Mouse (Mus musculus): ENCODE results near the gene Dennd4c. TPM values are rescaled to one million over a fixed set of nuclear protein-coding genes. Genes with fewer than 3 reads are reported as not detected.

Gene Dennd4c
- total RNA-seq (2014; rRNA removed): 18.9 and 19.0 TPM in 2 replicates
- 2.7 and 2.8 TPM in 2 replicates for polyA plus RNA-seq (2012; rRNA removed)

- H3K4me1 ChIP-seq (ENCODE audit: control insufficient read depth, insufficient read depth, low read length): peaks cover 10% of the 10 kb centered on the region; the same call in 1 of the 2 replicates
- peak within 1 kb of the TSS; percentile 93 for H3K27ac ChIP-seq (replicated peaks; ENCODE audit: insufficient read depth, low read depth, low read length)
- no peaks in the 10 kb centered on the region for H3K27me3 ChIP-seq (ENCODE audit: control insufficient read depth, insufficient read depth, low read length)
- peak within 1 kb of the TSS; percentile 79 for H3K4me3 ChIP-seq (ENCODE audit: insufficient read depth, low read depth, low read length)
- TF ChIP-seq CTCF (IDR thresholded peaks at IDR 0.05; ENCODE audit: low read depth, low read length) (no peak), POLR2A (IDR thresholded peaks at IDR 0.05; ENCODE audit: extremely low read depth, insufficient read depth, low read length) (peak; percentile 75)
- H3K9ac ChIP-seq (ENCODE audit: low read depth, low read length): peak within 1 kb of the TSS; percentile 90
- H3K79me2 ChIP-seq (ENCODE audit: control insufficient read depth, insufficient read depth, low read length): peaks cover 19% of the 10 kb centered on the region
- under 1% methylated on average over 95 of the region's 95 CpGs for WGBS
- H3K36me3 ChIP-seq (ENCODE audit: control insufficient read depth, insufficient read depth, low read length): no peaks in the 10 kb centered on the region
- DNase-seq (ENCODE audit: extremely low read depth, low read depth, low spot score): peak; percentile 88
Measured at GRCm38 (mm10) chr4:86748336-86749291, at the start of gene Dennd4c. Gene Dennd4c (plus strand): TSS chr4:86748555.

- Histone ChIP-seq H3K79me2 (ENCODE audit: control insufficient read depth, insufficient read depth, low read length) (no peaks in the 10 kb centered on the region), H3K4me3 (ENCODE audit: insufficient read depth, low read depth, low read length) (no peak overlapping the region), H3K9ac (ENCODE audit: low read depth, low read length) (no peak overlapping the region), H3K27ac (replicated peaks; ENCODE audit: insufficient read depth, low read depth, low read length) (no peak overlapping the region), H3K4me1 (ENCODE audit: control insufficient read depth, insufficient read depth, low read length) (peaks cover 2% of the 10 kb centered on the region; the same call in 1 of the 2 replicates), H3K36me3 (ENCODE audit: control insufficient read depth, insufficient read depth, low read length) (no peaks in the 10 kb centered on the region), H3K27me3 (ENCODE audit: control insufficient read depth, insufficient read depth, low read length) (no peaks in the 10 kb centered on the region)
- TF ChIP-seq CTCF (IDR thresholded peaks at IDR 0.05; ENCODE audit: low read depth, low read length): no peak
- TF ChIP-seq POLR2A (IDR thresholded peaks at IDR 0.05; ENCODE audit: extremely low read depth, insufficient read depth, low read length): no peak
- WGBS: 59% methylated on average over 5 of the region's 5 CpGs
- DNase-seq (ENCODE audit: extremely low read depth, low read depth, low spot score): no peak
Measured at GRCm38 (mm10) chr4:86699161-86699865, 49.0 kb upstream of the Dennd4c start.

GRCm38 (mm10) chr4:86708801-86709200 lies 39.6 kb upstream of the Dennd4c start:
- WGBS: 62% methylated on average over 1 of the region's 1 CpGs
- Histone ChIP-seq H3K9ac (ENCODE audit: low read depth, low read length) (no peak overlapping the region), H3K79me2 (ENCODE audit: control insufficient read depth, insufficient read depth, low read length) (no peaks in the 10 kb centered on the region), H3K36me3 (ENCODE audit: control insufficient read depth, insufficient read depth, low read length) (no peaks in the 10 kb centered on the region), H3K27me3 (ENCODE audit: control insufficient read depth, insufficient read depth, low read length) (no peaks in the 10 kb centered on the region), H3K4me1 (ENCODE audit: control insufficient read depth, insufficient read depth, low read length) (no peaks in the 10 kb centered on the region), H3K27ac (replicated peaks; ENCODE audit: insufficient read depth, low read depth, low read length) (no peak overlapping the region), H3K4me3 (ENCODE audit: insufficient read depth, low read depth, low read length) (no peak overlapping the region)
- TF ChIP-seq CTCF (IDR thresholded peaks at IDR 0.05; ENCODE audit: low read depth, low read length) (no peak), POLR2A (IDR thresholded peaks at IDR 0.05; ENCODE audit: extremely low read depth, insufficient read depth, low read length) (no peak)
- DNase-seq (ENCODE audit: extremely low read depth, low read depth, low spot score): no peak

GRCm38 (mm10) chr4:86710034-86710650 lies 38.2 kb upstream of the Dennd4c start:
- no peak overlapping the region for H3K9ac ChIP-seq (ENCODE audit: low read depth, low read length)
- no peak for TF ChIP-seq CTCF (IDR thresholded peaks at IDR 0.05; ENCODE audit: low read depth, low read length)
- no peak for TF ChIP-seq POLR2A (IDR thresholded peaks at IDR 0.05; ENCODE audit: extremely low read depth, insufficient read depth, low read length)
- no peaks in the 10 kb centered on the region for H3K79me2 ChIP-seq (ENCODE audit: control insufficient read depth, insufficient read depth, low read length)
- no peak overlapping the region for H3K27ac ChIP-seq (replicated peaks; ENCODE audit: insufficient read depth, low read depth, low read length)
- no peaks in the 10 kb centered on the region for H3K4me1 ChIP-seq (ENCODE audit: control insufficient read depth, insufficient read depth, low read length)
- H3K27me3 ChIP-seq (ENCODE audit: control insufficient read depth, insufficient read depth, low read length): no peaks in the 10 kb centered on the region
- no peak overlapping the region for H3K4me3 ChIP-seq (ENCODE audit: insufficient read depth, low read depth, low read length)
- WGBS: 90% methylated on average over 6 of the region's 6 CpGs
- DNase-seq (ENCODE audit: extremely low read depth, low read depth, low spot score): no peak
- H3K36me3 ChIP-seq (ENCODE audit: control insufficient read depth, insufficient read depth, low read length): no peaks in the 10 kb centered on the region

GRCm38 (mm10) chr4:86710666-86711215 lies 37.6 kb upstream of the Dennd4c start:
- Histone ChIP-seq H3K36me3 (ENCODE audit: control insufficient read depth, insufficient read depth, low read length) (no peaks in the 10 kb centered on the region), H3K4me1 (ENCODE audit: control insufficient read depth, insufficient read depth, low read length) (no peaks in the 10 kb centered on the region), H3K4me3 (ENCODE audit: insufficient read depth, low read depth, low read length) (no peak overlapping the region), H3K79me2 (ENCODE audit: control insufficient read depth, insufficient read depth, low read length) (no peaks in the 10 kb centered on the region), H3K27ac (replicated peaks; ENCODE audit: insufficient read depth, low read depth, low read length) (no peak overlapping the region), H3K9ac (ENCODE audit: low read depth, low read length) (no peak overlapping the region), H3K27me3 (ENCODE audit: control insufficient read depth, insufficient read depth, low read length) (no peaks in the 10 kb centered on the region)
- 72% methylated on average over 4 of the region's 4 CpGs for WGBS
- DNase-seq (ENCODE audit: extremely low read depth, low read depth, low spot score): no peak
- no peak for TF ChIP-seq CTCF (IDR thresholded peaks at IDR 0.05; ENCODE audit: low read depth, low read length)
- TF ChIP-seq POLR2A (IDR thresholded peaks at IDR 0.05; ENCODE audit: extremely low read depth, insufficient read depth, low read length): no peak

All from liver, adult 2 months (tissue).